Mouse (Mus musculus): ENCODE measurements around the gene Eif4ebp2.
"Not testable (repeated sequence)": the region's sequence is repeated elsewhere in the genome, so short reads cannot be mapped to it uniquely, and the experiment has no call there.

The Eif4ebp2 gene

GRCm38 (mm10) chr10:61466873-61467272 lies 14.4 kb upstream of the Eif4ebp2 start:
- in situ Hi-C loops (cut with MboI; ENCODE audit: low sequenced_read_pairs), result loop anchor here (10.0 kb wide), 1 partner anchor 198 kb away; no protein-coding TSS in a partner anchor

GRCm38 (mm10) chr10:61466242-61466641 lies 13.8 kb upstream of the Eif4ebp2 start:
- in situ Hi-C loops (cut with MboI; ENCODE audit: low sequenced_read_pairs), result loop anchor here (10.0 kb wide), 1 partner anchor 199 kb away; no protein-coding TSS in a partner anchor

GRCm38 (mm10) chr10:61465009-61465408 lies 12.5 kb upstream of the Eif4ebp2 start:
- in situ Hi-C loops (cut with MboI; ENCODE audit: low sequenced_read_pairs), result loop anchor here (10.0 kb wide), 1 partner anchor 200 kb away; no protein-coding TSS in a partner anchor

- in situ Hi-C loops (cut with MboI; ENCODE audit: low sequenced_read_pairs), result no loop called here
Observed at GRCm38 (mm10) chr10:61457182-61457581, 4.7 kb upstream of the Eif4ebp2 start.

GRCm38 (mm10) chr10:61453171-61453570 lies 710 bp upstream of the Eif4ebp2 start:
- in situ Hi-C loops (cut with MboI; ENCODE audit: low sequenced_read_pairs), result not testable (repeated sequence)

DNA sequence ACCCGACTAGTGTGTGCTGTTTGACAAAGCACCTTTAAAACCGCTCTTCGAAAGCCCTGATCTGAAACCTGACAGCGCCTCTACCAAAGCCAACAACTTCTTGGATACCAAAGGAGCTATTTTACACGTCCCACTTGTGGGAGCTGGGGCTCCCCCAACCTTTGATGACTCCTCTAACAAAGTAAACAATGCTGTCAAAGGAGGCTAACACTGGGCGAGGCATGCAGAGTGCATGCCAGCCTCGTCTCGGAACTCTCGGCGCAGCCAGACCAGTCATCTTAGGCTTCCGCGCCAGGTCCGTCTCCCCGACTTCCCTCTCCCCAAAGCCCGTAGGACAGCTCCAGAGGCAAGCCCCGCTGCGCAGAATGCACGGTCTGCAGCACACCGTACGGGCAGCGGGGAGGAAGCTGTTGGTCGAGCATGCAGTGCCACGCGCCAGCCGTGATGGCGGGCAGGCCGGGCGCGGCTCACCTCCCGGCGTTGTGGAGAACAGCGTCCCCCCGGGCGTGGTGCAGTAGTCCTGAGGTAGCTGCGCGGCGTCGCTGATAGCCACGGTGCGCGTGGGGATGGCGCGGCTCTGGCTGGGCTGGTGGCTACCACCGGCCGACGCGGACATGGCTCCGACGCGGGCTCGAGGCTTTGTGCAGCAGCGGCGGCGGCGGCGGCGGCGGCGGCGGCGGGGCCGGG lies 387 bp downstream of the Eif4ebp2 start:
- in situ Hi-C loops (cut with MboI; ENCODE audit: low sequenced_read_pairs), result no loop called here

- in situ Hi-C loops (cut with MboI; ENCODE audit: low sequenced_read_pairs), result no loop called here
Observed at GRCm38 (mm10) chr10:61451463-61451930, 964 bp downstream of the Eif4ebp2 start.

GRCm38 (mm10) chr10:61448834-61449233 lies 3.6 kb downstream of the Eif4ebp2 start:
- in situ Hi-C loops (cut with MboI; ENCODE audit: low sequenced_read_pairs), result no loop called here

GRCm38 (mm10) chr10:61447581-61448353 lies 4.7 kb downstream of the Eif4ebp2 start:
- in situ Hi-C loops (cut with MboI; ENCODE audit: low sequenced_read_pairs), result no loop called here

- in situ Hi-C loops (cut with MboI; ENCODE audit: low sequenced_read_pairs), result no loop called here
Observed at GRCm38 (mm10) chr10:61445016-61445415, 7.4 kb downstream of the Eif4ebp2 start.

GRCm38 (mm10) chr10:61443876-61444275 lies 8.6 kb downstream of the Eif4ebp2 start:
- in situ Hi-C loops (cut with MboI; ENCODE audit: low sequenced_read_pairs), result no loop called here

DNA sequence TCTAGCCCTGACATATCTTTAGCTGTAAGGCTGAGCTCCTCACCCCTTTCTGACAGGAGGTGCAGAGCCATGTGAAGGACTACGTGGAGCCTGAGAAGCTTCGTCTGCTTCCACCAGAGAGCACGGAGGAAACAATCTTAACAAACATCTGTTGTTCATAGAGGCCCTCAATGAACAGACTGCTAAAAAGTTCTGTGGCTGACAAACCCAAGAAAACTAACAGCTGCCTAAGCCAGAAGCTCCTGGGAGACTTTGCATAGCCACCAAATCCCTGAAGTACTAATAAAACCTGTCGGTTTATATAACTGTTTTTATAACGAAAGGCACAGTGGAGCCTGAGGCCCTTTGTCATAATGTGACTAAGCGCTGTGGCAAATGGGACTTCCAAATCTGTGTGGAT lies 9.0 kb downstream of the Eif4ebp2 start:
- in situ Hi-C loops (cut with MboI; ENCODE audit: low sequenced_read_pairs), result no loop called here

DNA sequence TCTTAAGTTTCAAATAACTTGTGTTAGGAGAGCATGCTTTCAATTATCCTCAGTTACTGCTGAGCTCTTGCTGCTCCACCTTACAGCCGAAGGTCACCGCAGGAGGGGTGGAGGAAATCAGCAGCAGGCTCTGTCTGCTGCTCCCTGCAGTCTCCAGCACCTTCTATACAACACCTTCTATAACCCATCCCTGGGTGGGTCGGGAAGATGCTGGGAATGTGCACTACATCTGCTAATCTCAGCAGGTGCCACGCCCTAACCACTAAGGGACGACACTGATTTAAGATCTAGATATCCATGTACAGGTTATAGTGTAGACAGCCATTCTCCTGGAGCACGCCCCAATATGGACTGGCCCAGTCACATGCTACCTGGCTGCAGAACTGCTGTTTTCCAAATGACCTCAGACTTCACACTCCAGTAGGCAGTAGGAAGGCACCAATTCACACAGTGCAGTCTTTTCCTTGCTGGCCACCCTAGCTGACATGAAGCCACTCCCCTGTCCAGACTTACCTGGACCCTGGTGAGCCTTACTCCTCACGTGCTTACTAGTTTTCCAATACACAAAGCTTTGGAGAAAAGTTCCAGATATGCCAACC lies 12.2 kb downstream of the Eif4ebp2 start:
- in situ Hi-C loops (cut with MboI; ENCODE audit: low sequenced_read_pairs), result no loop called here

GRCm38 (mm10) chr10:61431375-61431774 lies 21.1 kb downstream of the Eif4ebp2 start:
- in situ Hi-C loops (cut with MboI; ENCODE audit: low sequenced_read_pairs), result no loop called here

DNA sequence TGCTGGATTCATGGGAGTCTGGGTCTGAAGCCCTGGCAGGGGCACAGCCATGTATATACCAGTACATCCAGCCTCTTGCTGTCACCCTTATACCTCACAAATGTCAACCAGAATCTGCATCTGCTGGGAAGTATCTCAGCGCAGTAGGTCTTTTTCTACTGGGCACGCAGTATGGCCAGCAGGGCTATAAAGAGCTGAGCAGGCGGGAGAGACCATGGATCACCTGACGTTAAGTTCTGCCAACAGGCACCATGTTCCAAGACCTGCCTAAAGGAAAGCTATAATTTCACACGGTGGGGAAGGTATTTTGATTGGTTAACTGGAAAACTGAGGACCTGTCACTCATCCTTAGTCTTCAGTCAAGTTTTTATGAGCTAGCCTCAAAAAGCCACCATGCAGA lies 23.4 kb downstream of the Eif4ebp2 start:
- in situ Hi-C loops (cut with MboI; ENCODE audit: low sequenced_read_pairs), result no loop called here

DNA sequence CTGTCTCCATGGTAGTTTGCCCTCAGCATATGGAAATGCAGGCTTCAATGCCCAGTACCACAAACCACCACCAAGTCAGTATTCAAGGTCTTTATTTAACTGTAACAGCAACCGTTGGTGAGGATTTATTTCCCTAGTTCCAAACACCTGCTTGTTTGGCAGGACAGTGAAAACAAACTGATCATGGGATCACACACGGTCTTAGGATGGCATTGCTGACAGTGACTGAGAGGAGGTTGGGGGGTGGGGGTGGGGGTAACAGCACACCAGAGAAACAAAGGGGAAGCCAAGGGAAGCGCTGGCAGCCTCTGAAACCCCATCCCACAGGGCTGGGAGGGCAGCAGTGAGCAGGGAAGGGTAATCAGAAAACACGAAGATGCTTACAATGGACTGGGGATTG lies 24.0 kb downstream of the Eif4ebp2 start:
- in situ Hi-C loops (cut with MboI; ENCODE audit: low sequenced_read_pairs), result no loop called here

- in situ Hi-C loops (cut with MboI; ENCODE audit: low sequenced_read_pairs), result no loop called here
Observed at GRCm38 (mm10) chr10:61427951-61428350, 24.5 kb downstream of the Eif4ebp2 start.

GRCm38 (mm10) chr10:61426251-61426757 lies 26.2 kb downstream of the Eif4ebp2 start:
- in situ Hi-C loops (cut with MboI; ENCODE audit: low sequenced_read_pairs), result no loop called here

DNA sequence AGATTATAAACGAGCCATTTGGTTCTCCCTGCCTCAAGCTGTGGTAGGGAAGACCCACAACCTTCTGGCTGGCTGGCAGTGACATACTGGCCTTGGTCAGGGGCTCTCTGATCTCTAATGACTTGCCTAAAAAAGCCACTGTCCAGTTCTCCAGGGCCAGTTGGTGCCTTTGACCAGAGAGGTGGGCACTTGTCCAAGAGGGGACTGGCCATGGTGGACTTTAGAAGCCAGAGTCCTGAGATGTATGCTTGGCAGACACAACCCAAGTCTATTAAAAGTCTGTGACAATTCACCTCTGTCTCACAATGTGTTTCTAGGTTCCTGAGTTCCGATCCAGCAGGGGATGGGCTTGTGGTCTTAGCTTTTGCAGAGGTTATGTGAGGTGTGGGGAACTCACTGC lies 27.4 kb downstream of the Eif4ebp2 start:
- in situ Hi-C loops (cut with MboI; ENCODE audit: low sequenced_read_pairs), result no loop called here

GRCm38 (mm10) chr10:61424500-61424899 lies 28.0 kb downstream of the Eif4ebp2 start:
- in situ Hi-C loops (cut with MboI; ENCODE audit: low sequenced_read_pairs), result no loop called here

DNA sequence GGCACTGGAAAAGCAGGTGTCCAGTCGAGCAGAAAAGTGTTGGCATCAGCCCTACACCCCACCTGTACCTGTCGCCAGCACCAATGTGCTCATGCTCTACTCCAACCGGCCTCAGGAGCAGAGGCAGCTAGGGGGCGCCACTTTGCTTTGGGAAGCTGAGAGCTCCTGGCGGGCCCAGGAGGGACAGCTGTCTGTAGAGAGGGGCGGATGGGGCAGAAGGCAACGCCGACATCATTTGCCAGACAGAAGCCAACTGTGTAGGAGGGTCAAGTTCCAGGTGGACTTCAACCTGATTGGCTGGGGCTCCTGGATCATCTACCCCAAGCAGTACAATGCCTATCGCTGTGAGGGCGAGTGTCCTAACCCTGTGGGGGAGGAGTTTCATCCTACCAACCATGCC lies 29.2 kb downstream of the Eif4ebp2 start:
- in situ Hi-C loops (cut with MboI; ENCODE audit: low sequenced_read_pairs), result no loop called here

Measured in CH12F3 (cell line).